Mouse (Mus musculus): ENCODE measurements at regions not wholly inside any gene's neighbourhood (a gene's known extent, or its start where the extent isn't known, plus 50 kb on each side); places are given as distances from the start of the nearest gene placed in this dataset.

GRCm38 (mm10) chr5:63430167-63430566 is 218.7 kb upstream of the Nwd2 start:
- no peak for TF ChIP-seq CTCF (IDR thresholded peaks at IDR 0.05; ENCODE audit: low read depth)
- no peak for TF ChIP-seq EP300 (IDR thresholded peaks at IDR 0.05; ENCODE audit: low read depth)

Measured in heart, postnatal 0 days (tissue).